30 mouse cellular contexts compared by ENCODE assay signal in the genomic region with DNA sequence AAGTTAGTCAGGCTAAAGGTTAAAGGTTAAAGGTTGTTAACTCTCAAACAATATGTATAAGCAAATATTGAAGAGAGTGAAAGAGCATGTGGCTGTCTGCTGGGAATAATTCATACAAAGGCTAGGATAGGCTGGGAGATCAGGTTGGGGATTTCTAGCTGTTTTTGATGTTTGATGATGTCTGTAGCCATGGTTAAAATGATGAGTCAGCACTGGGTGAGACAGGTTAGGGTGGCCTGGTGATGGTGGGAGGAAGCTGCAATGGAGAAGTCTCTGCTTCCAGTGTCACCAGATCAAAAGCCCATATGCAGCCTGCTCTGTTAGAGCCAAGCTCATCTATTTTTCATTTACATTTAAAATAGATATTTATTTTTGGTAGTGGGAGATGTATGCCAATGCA.
"Had no signal": no experiment of that assay in that cellular context is flagged by ENCODE, and none has a peak within 500 bp of the region (broad histone marks: within the 10 kb centered on the region; RNA-seq: fewer than 3 reads in every experiment).

No protein-coding gene starts in this region.

- H3K4me3 ChIP-seq: limb, embryonic 10.5 days; limb, embryonic 12.5 days; limb, embryonic 13.5 days; limb, embryonic 15.5 days; liver, embryonic 13.5 days; liver, embryonic 15.5 days; lung, embryonic 15.5 days; megakaryocyte, embryonic 14.5 days; midbrain, embryonic 10.5 days; midbrain, embryonic 12.5 days; midbrain, embryonic 13.5 days; midbrain, embryonic 15.5 days; myocyte; neural tube, embryonic 12.5 days had no signal

- ATAC-seq: lung, postnatal 0 days; midbrain, embryonic 13.5 days; midbrain, embryonic 15.5 days; midbrain, embryonic 16.5 days had no signal

- H3K27me3 ChIP-seq: limb, embryonic 12.5 days; limb, embryonic 13.5 days; limb, embryonic 15.5 days; lung, embryonic 15.5 days; megakaryocyte, embryonic 14.5 days; midbrain, embryonic 13.5 days; midbrain, embryonic 15.5 days; neural tube, embryonic 12.5 days had no signal

- H3K27ac ChIP-seq: limb, embryonic 10.5 days; limb, embryonic 12.5 days; limb, embryonic 13.5 days; limb, embryonic 15.5 days; liver, embryonic 13.5 days; liver, embryonic 14.5 days; liver, embryonic 15.5 days; lung, embryonic 15.5 days; macrophage; midbrain, embryonic 10.5 days; midbrain, embryonic 12.5 days; midbrain, embryonic 13.5 days; midbrain, embryonic 15.5 days; neural tube, embryonic 12.5 days had no signal

- DNase-seq: left cerebral cortex, postnatal 4 days; liver; liver, embryonic 13.5 days; lung, adult 18-20 months; lung, adult 2 months; lung, embryonic 14.5 days; lung, postnatal 10 days; lung, postnatal 14 days; lung, postnatal 36 days; lung, postnatal 4 days; midbrain, embryonic 14.5 days had no signal

- H3K9ac ChIP-seq: limb, embryonic 12.5 days; limb, embryonic 13.5 days; limb, embryonic 15.5 days; liver, embryonic 13.5 days; liver, embryonic 14.5 days; liver, embryonic 15.5 days; lung, embryonic 14.5 days; lung, embryonic 15.5 days; midbrain, embryonic 12.5 days; midbrain, embryonic 13.5 days; midbrain, embryonic 15.5 days; neural tube, embryonic 12.5 days had no signal

- H3K4me2 ChIP-seq: limb, embryonic 12.5 days; limb, embryonic 13.5 days; limb, embryonic 15.5 days; liver, embryonic 11.5 days; liver, embryonic 13.5 days; liver, embryonic 15.5 days; lung, embryonic 14.5 days; lung, embryonic 15.5 days; midbrain, embryonic 11.5 days; midbrain, embryonic 12.5 days; midbrain, embryonic 13.5 days; midbrain, embryonic 15.5 days; neural tube, embryonic 12.5 days had no signal

- H3K9me3 ChIP-seq: limb, embryonic 10.5 days; limb, embryonic 12.5 days; limb, embryonic 13.5 days; limb, embryonic 15.5 days; liver, embryonic 13.5 days; liver, embryonic 15.5 days; lung, embryonic 15.5 days; megakaryocyte, embryonic 14.5 days; midbrain, embryonic 10.5 days; midbrain, embryonic 12.5 days; midbrain, embryonic 13.5 days; midbrain, embryonic 15.5 days; neural tube, embryonic 12.5 days had no signal
